Mouse (Mus musculus) natural killer cell, adult 2 months (primary cell): Measurements from ENCODE around the gene Foxa2.

Source experiments
- DNase-seq, 2 experiments: peaks; one replicate each; pipeline ENCODE4 v3.0.0; 2022; ENCODE audit warnings: low spot score in 2 of 2

Gene Foxa2

DNA sequence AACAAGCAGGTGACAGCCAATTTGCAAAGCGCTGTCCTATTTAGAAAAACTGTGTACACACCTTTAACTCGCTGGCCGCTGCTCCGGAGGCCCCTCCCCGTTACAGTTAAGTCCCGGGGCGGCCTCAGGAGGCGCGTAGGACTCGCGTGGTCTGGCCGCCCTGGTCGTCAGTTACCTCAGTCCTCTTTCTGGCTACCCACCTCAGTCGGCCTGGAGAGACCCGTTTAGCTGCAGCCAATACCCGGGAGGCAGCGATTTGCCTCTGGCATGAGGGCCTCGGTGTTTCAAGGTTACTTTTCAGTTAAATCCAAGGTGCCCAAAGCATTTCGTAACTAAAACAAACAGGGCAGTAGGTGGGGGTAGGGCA lies at the start of gene Foxa2:
TSS of gene Foxa2 (minus strand) at position 171 of the 367 bp plus-strand sequence.
- DNase-seq = no peak

DNA sequence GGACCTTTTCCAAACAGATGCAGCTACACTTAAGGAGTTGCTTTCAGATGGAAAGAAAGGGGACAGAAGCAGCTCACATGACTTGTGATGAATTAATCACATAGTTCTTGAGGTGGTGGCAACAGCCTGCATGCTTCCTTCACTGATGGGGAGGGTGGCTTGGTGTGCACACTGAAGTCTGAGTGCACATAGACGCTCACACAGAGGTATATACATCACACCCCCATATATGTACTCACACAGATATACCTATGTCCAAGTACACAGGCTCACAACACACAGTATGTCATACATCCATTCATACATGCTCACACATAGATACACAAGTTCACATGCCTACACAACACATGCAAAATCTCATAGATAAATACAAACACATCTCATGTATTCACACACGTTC lies 45.3 kb upstream of the Foxa2 start:
- no peak for DNase-seq

DNA sequence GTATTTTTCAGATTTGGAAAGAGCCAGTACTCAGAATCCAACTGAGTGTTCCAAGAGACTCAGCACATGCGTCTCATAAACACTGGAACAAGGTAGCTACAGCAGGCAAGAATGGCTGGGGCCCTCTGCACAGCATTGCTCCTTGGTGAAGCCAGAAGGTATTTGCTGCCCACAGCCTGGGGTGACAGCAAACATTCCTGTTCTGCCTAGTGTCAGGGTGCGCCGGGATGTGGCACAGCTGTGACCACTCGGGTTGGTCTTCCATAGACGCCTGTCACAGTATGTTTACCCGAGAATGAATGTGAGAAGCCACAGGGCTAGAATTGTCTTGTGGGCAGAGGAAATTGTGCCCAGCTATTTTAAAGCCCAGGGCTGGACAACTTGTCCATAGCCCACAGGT lies 44.9 kb upstream of the Foxa2 start:
- no peak for DNase-seq

DNA sequence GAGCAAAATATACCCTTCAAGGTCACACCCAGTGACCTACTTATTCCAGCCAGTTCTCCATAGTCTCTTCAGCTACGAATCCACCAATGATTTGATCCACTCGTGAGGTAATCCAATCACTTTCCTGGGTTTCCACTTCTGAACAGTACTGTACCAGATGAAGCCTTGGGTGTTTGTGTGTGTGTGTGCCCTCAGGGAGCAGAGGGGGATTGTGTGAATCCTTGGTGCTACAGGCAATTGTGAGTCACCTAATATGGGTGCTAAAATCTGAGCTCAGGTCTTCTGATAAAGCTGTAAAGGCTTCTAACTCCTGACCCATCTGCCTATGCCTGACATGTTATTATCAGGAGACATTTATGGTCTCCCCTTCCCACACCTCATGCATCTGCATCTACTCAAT lies 43.3 kb upstream of the Foxa2 start:
- no peak for DNase-seq

DNA sequence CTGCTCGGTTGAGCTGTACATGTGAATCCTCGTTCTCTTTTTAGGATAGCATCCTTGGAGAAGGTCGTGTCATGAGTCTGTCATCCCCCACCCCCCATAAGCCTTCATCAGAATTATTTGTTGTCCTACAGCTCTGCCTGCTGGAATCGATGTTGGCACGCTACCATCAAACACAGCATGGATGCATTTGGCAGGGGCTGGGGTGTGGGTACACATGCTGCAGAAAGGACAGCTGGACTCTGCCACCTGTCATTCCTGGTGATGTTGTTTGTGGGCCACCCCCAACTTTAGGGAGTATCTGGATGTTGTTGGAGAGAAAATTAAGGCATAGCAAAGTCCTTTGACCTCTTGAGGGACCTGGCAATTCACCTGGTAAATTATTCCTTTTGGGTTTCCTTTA lies 38.8 kb upstream of the Foxa2 start:
- DNase-seq = no peak

DNA sequence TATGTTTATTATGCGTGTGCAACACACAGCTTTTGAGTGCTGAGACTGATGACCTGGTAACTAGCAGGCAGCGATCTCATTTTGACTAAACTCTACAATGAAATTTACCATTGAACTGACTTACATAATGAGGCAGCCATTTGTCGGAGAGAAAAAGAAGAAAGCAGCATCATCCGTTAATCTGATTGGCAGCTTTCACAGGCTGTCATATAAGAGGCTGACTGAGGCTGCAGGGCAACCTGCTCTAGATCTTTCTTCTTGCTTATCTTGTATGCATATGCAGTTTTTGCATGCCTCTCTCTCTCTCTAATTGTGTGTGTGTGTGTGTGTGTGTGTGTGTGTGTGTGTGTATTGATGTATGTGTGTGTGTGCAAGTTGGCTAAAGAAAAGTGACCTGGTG lies 38.4 kb upstream of the Foxa2 start:
- DNase-seq = no peak

DNA sequence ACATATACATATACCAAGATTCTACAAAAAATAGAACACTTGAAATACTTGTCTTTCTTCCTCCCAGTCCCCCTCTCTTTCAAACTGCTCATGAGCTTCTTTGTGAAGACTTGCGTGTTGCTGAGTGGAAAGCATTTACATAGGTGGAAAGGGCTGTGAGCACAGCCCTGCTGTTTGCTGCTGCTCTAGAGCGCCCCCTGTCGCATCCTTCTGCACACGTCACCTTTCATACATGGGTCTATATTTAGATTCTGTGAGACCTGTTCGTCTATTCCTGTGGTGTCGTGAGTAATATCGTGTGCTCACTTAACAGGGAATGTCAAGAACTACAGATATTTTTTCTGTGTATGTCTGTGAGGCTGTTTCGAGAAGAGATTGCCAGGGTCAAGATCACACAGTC lies 35.5 kb upstream of the Foxa2 start:
- no peak for DNase-seq

DNA sequence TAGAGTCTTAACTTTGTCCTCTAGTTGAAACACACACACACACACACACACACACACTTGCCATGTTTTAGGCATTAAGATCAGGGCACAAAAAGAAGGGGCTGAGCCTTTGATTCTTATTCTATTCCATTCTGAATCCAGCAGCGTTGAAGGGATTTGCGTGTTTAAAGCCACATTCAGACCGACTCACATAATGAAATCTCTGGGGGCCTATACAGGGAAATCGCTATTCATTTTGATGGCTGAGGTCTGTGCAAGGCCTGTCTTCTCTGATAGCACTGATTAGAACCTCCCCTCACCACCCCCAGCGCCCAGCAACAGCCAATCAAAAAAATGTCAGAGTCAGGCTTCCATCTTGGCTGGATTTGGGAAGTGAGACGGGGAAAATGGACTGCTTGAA lies 13.9 kb upstream of the Foxa2 start:
- DNase-seq = no peak

DNA sequence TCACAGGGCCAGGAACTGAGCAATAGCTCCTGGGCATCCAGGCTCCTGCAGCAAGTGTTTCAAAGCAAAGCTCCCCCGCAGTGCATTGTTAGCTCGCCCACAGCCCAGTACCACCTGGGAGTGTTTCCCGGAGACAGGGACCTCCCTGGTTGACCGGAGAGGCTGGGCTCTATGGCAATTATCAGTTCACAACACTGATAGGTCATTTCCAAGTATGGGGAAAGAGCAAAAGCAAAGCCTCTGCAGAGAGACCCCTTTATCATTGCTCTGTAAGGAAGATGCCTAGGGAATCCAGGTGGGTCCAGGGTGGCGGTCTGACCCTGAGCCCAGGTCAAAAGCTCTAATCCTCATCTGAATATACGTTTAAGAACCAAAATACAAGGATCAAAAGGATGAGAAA lies 6.6 kb upstream of the Foxa2 start:
- no peak for DNase-seq

DNA sequence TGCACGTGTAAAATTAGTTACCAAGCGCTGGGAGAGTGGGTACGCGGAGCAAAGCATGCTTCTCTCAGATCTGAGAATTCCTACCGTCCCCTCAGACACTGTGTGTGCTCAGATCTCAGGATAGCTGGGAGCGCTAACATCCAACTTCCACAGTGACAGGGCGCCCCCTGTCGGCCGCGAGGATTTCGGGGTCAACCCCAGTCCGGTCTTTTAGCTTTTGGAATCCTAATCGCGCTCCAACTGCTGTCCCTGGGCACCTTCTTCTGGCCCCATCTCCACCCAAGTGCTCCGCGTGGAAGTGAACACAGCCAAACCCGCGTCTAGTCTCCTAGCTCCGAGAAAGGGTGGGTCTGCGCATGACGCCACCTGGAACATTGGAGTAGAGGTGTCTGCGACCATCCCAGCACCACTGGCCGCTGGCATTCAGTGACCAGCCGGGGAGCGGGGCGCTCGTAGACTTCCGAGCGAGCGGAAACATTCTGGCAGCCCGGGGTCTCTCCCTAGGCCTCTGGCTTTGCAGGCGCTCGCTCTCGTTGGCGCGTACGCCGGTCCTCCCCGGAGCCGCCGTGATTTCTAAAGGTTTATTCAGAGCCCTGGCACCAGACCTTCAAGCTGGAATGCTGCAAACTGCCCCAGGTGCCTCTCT lies 1.8 kb upstream of the Foxa2 start:
- peak in 1 of 2 experiments; percentile 6 for DNase-seq

DNA sequence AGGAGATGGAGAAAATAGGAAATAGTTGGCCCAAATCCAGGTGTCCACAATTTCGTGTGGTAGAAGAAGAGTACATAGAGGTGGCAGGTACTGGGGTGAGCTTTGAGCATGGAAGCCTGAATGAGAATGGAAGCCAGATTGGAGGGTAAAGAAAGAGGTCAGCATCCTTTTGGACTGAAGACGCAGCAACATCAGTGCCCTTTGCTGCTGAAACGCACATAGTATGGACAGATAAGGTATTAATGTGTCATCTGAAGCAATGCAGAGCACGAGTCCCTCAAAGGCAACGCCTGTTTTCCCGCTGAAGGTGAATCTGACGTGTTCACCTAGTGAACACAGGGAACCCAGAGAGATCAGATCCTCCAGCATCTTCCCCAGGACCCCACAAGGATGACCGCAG lies 842 bp upstream of the Foxa2 start:
- DNase-seq = no peak

DNA sequence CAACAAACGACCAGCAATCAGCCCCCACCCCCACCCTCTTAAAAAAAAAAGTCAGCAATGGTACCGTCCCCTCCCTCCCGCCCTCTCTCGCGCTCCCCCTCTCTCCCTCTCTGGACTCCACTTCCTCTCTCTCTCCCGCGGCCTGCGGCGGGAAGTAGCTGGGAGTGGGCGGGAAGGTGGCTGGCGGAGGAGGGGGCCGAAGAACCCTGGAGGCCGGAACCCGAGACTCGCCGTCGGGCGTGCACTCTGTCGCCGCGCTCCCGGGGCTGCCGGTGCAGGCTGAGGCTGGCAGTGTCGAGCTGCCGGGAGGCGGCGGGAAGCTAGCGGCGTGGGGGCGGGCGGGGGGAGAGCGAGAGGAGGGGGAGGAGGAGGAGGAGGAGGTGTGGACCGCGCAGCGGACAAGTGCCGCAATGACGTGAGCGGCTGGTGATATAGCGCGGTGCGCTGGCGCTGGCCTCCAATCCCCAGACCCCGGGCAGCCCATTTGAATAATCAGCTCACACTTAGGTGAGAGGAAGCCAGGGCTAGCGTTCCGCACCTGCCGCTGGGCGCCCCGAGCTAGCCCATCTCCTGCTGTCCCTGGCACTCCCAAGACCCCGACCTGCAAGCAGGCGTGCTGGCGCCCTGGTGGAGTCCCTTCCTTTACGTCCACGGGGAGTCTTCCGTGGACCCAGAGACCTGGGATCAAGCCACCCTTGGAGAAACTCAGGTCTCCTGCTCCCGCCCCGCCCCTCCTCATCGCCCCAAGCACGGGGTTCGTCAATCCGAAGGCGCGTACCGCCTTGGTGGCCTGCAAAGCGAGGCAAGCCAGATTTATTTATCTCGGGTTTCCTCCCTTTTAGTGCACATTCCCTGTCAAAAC lies 601 bp downstream of the Foxa2 start:
- no peak for DNase-seq

DNA sequence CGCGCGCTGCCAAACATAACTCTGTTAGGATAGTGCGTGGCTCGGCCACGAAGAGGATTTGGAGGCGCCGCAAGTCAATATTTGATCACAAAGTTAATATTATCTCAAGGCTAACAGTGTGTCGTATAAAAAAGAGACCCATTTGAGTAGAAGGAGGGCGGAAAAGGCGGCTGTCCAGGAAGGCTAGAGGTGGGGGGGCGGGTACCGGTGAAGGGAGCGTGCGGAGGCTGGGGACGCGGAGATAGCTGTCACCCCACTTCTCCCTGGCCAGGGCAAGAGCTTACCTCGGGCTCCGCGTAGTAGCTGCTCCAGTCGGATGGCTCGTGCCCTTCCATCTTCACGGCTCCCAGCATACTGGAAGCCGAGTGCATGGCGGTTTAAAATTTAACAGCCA lies 1.2 kb downstream of the Foxa2 start:
- no peak for DNase-seq

DNA sequence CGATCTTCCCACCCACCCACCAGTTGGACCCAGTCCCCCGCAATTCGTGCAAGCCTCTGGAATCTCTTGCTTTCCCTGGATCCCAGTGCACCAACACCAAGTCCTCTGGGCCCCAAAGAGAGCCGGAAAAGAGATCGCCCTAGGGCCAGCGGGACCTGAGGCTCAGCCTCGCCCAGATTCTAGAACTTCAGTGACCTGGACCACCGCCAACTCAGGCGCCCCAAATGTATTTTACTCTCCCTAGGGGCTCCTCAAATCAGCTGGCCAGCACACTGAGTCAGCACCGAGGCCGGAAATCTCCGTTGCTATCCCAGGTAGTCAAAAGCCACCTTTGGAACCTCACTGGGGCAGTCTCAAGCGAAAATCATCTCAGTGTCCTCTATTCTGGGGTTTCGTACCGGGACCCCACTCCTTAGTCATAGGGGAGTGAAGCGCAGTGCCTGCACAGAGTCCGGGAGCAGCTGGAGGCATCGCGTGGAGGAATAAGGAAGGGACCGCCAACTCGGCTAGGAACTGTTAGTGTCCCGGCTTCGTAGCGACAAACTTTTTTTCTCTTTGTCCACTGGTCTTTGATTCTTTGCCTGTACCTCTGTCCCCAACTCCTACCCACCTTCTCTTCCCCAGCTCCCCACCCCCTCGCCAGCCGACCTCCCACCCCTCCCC lies 1.8 kb downstream of the Foxa2 start:
- no peak for DNase-seq

DNA sequence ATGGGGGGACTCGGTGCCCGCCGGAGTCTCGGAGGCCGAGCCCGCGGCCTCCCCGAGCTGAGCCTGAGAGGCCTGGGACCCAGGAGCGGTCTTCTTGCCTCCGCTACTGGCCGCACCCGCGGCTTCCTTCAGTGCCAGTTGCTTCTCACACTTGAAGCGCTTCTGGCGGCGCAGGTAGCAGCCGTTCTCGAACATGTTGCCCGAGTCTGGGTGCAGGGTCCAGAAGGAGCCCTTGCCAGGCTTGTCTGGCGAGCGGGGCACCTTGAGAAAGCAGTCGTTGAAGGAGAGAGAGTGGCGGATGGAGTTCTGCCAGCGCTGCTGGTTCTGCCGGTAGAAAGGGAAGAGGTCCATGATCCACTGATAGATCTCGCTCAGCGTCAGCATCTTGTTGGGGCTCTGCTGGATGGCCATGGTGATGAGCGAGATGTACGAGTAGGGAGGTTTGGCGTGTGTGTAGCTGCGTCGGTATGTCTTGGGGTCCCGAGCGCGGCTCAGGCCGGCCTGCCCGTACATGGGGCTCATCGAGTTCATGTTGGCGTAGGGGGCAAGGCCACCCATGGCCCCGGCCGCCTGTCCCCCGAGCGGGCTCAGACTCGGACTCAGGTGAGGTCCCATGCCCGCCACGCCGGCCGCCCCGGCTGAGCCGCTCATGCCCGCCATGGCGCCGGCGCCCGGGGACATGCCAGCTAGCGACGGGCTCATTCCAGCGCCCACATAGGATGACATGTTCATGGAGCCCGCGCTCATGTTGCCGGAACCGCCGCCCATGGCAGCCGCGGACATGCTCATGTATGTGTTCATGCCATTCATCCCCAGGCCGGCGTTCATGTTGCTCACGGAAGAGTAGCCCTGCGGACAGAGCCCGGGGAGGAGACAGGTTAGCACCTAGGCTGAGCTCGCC lies 2.5 kb downstream of the Foxa2 start:
- DNase-seq = no peak

DNA sequence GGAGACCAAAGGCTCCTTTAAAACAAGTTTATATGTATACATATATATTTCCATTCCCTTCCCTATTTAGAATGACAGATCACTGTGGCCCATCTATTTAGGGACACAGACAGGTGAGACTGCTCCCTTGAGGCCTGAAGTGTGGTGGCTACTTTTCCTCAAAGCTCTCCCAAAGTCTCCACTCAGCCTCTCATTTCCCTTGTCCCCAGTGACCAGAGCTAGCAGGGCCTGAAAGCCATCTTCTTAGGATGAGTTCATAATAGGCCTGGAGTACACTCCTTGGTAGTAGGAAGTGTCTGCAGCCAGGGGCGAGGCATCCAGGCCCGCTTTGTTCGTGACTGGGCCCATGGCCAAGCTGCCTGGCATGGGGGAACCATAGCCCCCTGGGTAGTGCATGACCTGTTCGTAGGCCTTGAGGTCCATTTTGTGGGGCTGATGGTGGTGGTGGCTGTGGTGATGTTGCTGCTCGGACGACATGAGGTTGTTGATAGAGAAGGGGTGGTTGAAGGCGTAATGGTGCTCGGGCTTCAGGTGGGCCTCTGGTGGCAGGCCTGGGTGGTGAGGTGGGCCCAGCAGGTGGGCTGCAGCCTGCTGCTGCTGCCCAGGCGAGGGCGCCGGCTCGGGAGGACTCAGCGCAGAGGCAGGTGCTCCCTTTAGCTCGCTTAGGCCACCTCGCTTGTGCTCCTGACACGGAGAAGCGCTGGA lies 3.3 kb downstream of the Foxa2 start:
- no peak for DNase-seq

DNA sequence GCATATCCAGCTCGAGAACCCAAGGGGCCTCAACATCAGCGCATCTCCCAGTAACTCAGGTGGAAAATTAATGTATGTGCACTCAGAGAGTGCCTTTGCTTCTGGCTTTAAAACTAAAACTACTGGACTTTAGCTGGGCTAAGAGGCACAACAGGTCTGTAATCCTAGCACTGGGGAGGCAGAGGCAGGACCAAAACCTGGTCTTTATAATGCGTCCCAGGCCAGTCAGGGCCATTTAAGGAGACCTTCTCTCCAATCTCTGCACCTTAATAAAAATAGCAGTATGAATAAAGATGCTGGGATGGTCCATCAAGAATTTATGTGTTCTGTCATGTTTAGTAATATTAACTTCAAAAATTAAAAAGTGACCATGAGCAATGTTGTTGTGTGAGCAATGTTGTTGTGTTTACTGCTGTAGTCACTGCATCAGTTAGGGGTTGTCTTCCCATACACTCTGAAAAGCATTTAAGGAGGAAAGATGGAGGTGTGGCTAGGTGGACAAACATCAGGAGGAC lies 4.6 kb downstream of the Foxa2 start:
- DNase-seq = no peak

DNA sequence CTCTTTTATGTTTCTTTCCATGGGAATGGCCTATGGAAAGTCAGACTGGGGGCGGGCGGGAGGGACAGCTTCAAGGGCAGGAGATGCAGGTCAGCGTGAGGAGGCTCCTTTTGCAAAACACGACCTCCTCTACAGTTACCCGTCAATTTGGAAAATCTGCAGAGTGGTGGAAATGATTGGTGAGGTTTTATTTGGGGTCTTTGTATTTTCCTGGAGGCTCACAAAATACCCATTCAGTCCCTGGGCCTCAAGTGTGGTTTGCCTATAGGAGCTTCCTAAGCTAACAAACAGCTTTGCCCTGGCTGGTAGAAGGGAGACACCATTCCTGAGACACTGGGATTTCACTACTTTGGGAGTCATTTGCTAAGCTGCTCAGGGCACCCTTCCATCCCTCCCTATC lies 5.4 kb downstream of the Foxa2 start:
- no peak for DNase-seq

DNA sequence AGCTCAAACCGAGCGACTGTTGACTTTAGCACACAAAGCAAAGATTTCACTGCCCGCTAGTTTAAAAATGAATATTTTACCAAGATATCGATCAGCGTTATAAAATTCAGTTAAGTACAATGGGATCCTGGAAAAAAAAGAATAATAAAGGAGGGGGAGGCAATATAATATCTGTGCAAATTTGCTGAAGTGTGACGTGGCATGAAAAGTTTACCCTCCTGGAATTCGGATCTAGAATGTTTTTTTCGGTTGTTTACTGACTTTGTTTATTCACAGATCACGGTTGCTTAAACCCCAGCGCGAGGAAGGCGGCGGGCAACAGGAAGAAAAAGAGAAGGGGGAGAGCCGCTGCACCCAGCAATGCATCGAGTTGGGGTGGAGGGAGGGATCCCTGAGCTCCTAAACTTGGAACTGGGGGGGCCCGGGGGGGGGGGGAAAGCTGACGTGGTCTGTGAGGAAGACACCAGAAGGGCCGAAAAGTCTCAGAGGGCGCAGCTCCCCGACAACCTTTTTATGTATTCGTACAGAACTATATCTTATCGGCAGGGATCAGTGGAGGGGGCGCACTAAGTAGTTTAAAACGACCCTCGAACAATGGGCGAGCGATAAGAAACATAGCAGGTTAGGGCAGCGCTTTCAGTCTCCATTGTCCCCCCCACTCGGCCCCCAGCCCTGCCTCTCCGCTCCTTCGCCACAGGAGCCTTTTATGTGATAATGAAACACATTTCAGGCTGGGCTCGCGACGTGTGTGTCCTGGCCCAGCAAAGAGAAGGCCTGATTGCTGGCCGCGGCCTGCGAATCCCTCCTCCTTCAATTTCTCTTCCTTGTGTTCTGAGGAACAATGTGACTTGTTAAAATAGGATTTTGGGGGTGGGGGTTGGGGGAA lies 6.3 kb downstream of the Foxa2 start:
- no peak for DNase-seq
